ENCODE assay signal across 25 mouse cellular contexts in the genomic region with DNA sequence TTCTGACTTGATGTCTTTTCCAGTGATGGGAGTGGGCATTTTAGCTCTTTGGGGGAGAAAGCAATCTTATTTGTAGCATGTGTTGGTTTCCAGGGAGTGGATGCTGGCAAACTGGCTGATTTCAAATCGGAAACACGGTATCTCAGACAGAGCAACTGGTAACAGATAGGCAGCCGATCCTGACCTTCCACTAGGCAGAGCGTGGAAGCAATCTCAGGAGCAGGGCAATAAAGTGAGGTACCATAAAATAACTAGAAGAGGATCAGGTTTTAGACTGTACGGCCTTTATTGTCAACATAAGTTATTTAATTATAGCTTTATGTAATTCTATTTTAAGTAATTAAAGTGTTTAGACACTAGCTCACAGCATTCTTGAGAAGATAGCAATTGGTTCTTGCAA.
DNase-seq lines count a peak whose midpoint lies in the region; ATAC-seq and TF ChIP-seq lines count a peak whose summit lies in the region.
"Had no signal": no experiment of that assay in that cellular context is flagged by ENCODE, and none has a peak within 500 bp of the region (broad histone marks: within the 10 kb centered on the region; RNA-seq: fewer than 3 reads in every experiment).

No protein-coding gene starts in this region.

- ATAC-seq in intestine, embryonic 15.5 days, result 0 out of 2 replicates have a peak, but pooled peaks have one; percentile 51
- ATAC-seq in intestine, postnatal 0 days, result no peak
- peak; percentile 71 for ATAC-seq in intestine, embryonic 16.5 days
- ATAC-seq in cerebellum, adult (ENCODE audit: insufficient number of reproducible peaks, low FRiP score, low TSS enrichment), result no peak
- ATAC-seq: CD4-positive, CD25-positive, alpha-beta regulatory T cell, adult 4 months; forebrain, embryonic 13.5 days; forebrain, embryonic 16.5 days; hindbrain, embryonic 16.5 days had no signal

- no peak overlapping the region for H3K27ac ChIP-seq in intestine, embryonic 15.5 days
- no peak overlapping the region for H3K27ac ChIP-seq in intestine, postnatal 0 days (ENCODE audit: low read depth, low read length)
- no peak overlapping the region for H3K27ac ChIP-seq in intestine, embryonic 16.5 days (ENCODE audit: low read length)
- H3K27ac ChIP-seq: forebrain, embryonic 10.5 days; forebrain, embryonic 13.5 days; heart, embryonic 15.5 days; hindbrain, embryonic 10.5 days; hindbrain, embryonic 13.5 days had no signal

- H3K36me3 ChIP-seq in intestine, embryonic 15.5 days, result no peaks in the 10 kb centered on the region
- no peaks in the 10 kb centered on the region for H3K36me3 ChIP-seq in intestine, postnatal 0 days (ENCODE audit: control insufficient read depth, insufficient read depth)
- H3K36me3 ChIP-seq in intestine, embryonic 16.5 days (ENCODE audit: control insufficient read depth, insufficient read depth, low read length), result no peaks in the 10 kb centered on the region
- H3K36me3 ChIP-seq: forebrain, embryonic 10.5 days; heart, embryonic 12.5 days; heart, embryonic 15.5 days; hindbrain, embryonic 10.5 days; hindbrain, embryonic 13.5 days had no signal

- WGBS in intestine, embryonic 15.5 days, result 57% methylated on average over 5 of the region's 5 CpGs
- 40% methylated on average over 5 of the region's 5 CpGs for WGBS in intestine, postnatal 0 days
- WGBS in intestine, embryonic 16.5 days, result 70% methylated on average over 5 of the region's 5 CpGs

- peak overlapping the region; percentile 26; the same call in 1 of the 2 replicates for H3K4me2 ChIP-seq in intestine, embryonic 15.5 days (replicated peaks)
- no peak overlapping the region for H3K4me2 ChIP-seq in intestine, postnatal 0 days (replicated peaks; ENCODE audit: low read depth)
- H3K4me2 ChIP-seq in intestine, embryonic 16.5 days (ENCODE audit: low read depth, low read length), result no peak overlapping the region
- H3K4me2 ChIP-seq: forebrain, embryonic 13.5 days; heart, embryonic 12.5 days; heart, embryonic 15.5 days; hindbrain, embryonic 13.5 days had no signal

- H3K9me3 ChIP-seq in intestine, embryonic 15.5 days, result no peaks in the 10 kb centered on the region
- H3K9me3 ChIP-seq in intestine, postnatal 0 days (ENCODE audit: control insufficient read depth), result no peaks in the 10 kb centered on the region
- H3K9me3 ChIP-seq in intestine, embryonic 16.5 days (ENCODE audit: control insufficient read depth, low read length), result no peaks in the 10 kb centered on the region
- H3K9me3 ChIP-seq: forebrain, embryonic 10.5 days; forebrain, embryonic 13.5 days; heart, embryonic 12.5 days; heart, embryonic 15.5 days; hindbrain, embryonic 10.5 days; hindbrain, embryonic 13.5 days had no signal

- TF ChIP-seq CTCF in intestine, postnatal 0 days (IDR thresholded peaks at IDR 0.05; ENCODE audit: low read depth), result no peak

- H3K4me1 ChIP-seq in intestine, embryonic 15.5 days (replicated peaks), result no peaks in the 10 kb centered on the region
- H3K4me1 ChIP-seq in intestine, postnatal 0 days (replicated peaks; ENCODE audit: control insufficient read depth, insufficient read depth, low read length), result no peaks in the 10 kb centered on the region
- H3K4me1 ChIP-seq in intestine, embryonic 16.5 days (ENCODE audit: control insufficient read depth, insufficient read depth, low read length), result no peaks in the 10 kb centered on the region
- H3K4me1 ChIP-seq: forebrain, embryonic 10.5 days; forebrain, embryonic 13.5 days; heart, embryonic 12.5 days; heart, embryonic 15.5 days; hindbrain, embryonic 10.5 days; hindbrain, embryonic 13.5 days had no signal

- no peak overlapping the region for H3K4me3 ChIP-seq in intestine, embryonic 15.5 days (replicated peaks)
- no peak overlapping the region for H3K4me3 ChIP-seq in intestine, postnatal 0 days (ENCODE audit: low read depth, low read length)
- H3K4me3 ChIP-seq in intestine, embryonic 16.5 days (ENCODE audit: low read length), result no peak overlapping the region
- H3K4me3 ChIP-seq: forebrain, embryonic 10.5 days; forebrain, embryonic 13.5 days; heart, embryonic 12.5 days; heart, embryonic 15.5 days; hindbrain, embryonic 10.5 days; hindbrain, embryonic 13.5 days had no signal

- no peaks in the 10 kb centered on the region for H3K27me3 ChIP-seq in intestine, embryonic 15.5 days (replicated peaks)
- H3K27me3 ChIP-seq in intestine, postnatal 0 days (replicated peaks; ENCODE audit: control insufficient read depth, insufficient read depth, low read length), result no peaks in the 10 kb centered on the region
- no peaks in the 10 kb centered on the region for H3K27me3 ChIP-seq in intestine, embryonic 16.5 days (replicated peaks; ENCODE audit: control insufficient read depth, insufficient read depth, low read length)
- H3K27me3 ChIP-seq: forebrain, embryonic 13.5 days; heart, embryonic 12.5 days; heart, embryonic 15.5 days; hindbrain, embryonic 13.5 days had no signal

- no peak overlapping the region for H3K9ac ChIP-seq in intestine, embryonic 15.5 days
- H3K9ac ChIP-seq in intestine, postnatal 0 days (ENCODE audit: low read depth, low read length), result no peak overlapping the region
- no peak overlapping the region for H3K9ac ChIP-seq in intestine, embryonic 16.5 days (ENCODE audit: low read depth, low read length)
- H3K9ac ChIP-seq: forebrain, embryonic 13.5 days; heart, embryonic 12.5 days; heart, embryonic 15.5 days; hindbrain, embryonic 13.5 days had no signal

- DNase-seq in right cerebral cortex, adult 2 months (ENCODE audit: low spot score in 2 of 2), result peak; percentile 15 to 22
- no peak for DNase-seq in right cerebral cortex, postnatal 25 days
- DNase-seq: adrenal gland, adult 2 months; adrenal gland, postnatal 14 days; cerebellum, adult 11-12 months; cerebellum, adult 8-10 months; cerebellum, postnatal 10 days; cerebellum, postnatal 36 days; gastrocnemius, postnatal 25 days; heart, adult 18-20 months; heart, postnatal 10 days; heart, postnatal 36 days had no signal

Comparison
In these comparisons a context has a peak if more than half of its experiments do, and no peak if none do; other contexts are left out.
1. ATAC-seq: peak in intestine, embryonic 15.5 days (single experiment) and intestine, embryonic 16.5 days (single experiment); none in intestine, postnatal 0 days (single experiment) and cerebellum, adult (single experiment).